Mouse (Mus musculus) megakaryocyte, embryonic 14.5 days (primary cell): ENCODE measurements at regions not wholly inside any gene's neighbourhood (a gene's known extent, or its start where the extent isn't known, plus 50 kb on each side); places are given as distances from the start of the nearest gene placed in this dataset.

Experiments
- FLI1 ChIP-seq: IDR thresholded peaks from 2 replicates; pipeline ENCODE4 v1.6.1; 2012; ENCODE audit warnings: low read length, inconsistent platforms, mixed read lengths
- GATA1 ChIP-seq: IDR thresholded peaks from 3 replicates; pipeline ENCODE4 v1.6.1; 2012; ENCODE audit warnings: mixed read lengths, low read length, inconsistent platforms, borderline replicate concordance

DNA sequence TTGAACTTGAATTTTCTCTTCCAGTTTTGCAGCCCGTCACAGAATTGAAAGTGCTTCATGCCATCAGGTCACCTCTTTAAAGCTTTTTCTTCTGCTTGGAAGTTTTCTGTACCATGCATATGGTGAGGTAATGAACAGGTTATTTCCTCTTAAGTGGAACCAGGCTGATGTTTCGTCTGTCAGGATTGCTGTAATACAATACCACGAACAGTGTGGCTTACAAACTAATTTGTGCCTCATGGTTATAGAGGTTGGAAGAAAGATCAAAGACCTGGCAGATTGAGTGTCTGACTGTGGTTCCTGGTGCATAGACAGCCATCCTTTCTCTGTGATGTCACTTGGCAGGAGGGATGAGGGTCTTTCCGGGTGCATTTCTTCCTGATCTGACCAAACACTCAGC is 225.6 kb downstream of the Nucb2 start:
- TF ChIP-seq GATA1 (no peak), FLI1 (no peak)
